Mouse (Mus musculus) liver, adult (tissue): ENCODE measurements around the gene Mis12.
A peak's percentile ranks its signal among the peaks of the same experiment; 100 is the strongest.

Source experiments
- GATA4 ChIP-seq: IDR thresholded peaks from 2 replicates; pipeline ENCODE4 v1.6.1; 2014; ENCODE audit warnings: mild to moderate bottlenecking, low read length; ENCODE audit not compliant: insufficient replicate concordance

Gene Mis12

DNA sequence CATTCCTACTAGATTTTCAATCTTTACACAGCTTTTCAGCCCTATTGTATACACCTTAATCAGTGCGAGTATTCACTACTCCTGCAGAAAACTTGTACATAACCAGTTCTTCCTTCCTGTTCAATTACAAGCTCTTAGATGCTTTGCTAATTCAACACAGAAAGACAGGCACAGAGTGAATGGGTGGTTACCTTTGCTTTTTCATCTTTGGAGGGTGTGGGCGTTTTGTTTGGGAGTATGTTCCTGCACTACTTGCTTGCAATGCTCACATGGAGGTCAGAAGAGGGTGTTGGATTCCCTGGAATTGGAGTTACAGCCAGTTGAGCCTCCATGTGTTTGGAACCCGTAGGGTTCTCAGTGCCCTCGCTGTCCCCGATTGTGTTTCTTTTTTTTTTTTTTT, 14.4 kb upstream of the Mis12 start:
- no peak for TF ChIP-seq GATA4

DNA sequence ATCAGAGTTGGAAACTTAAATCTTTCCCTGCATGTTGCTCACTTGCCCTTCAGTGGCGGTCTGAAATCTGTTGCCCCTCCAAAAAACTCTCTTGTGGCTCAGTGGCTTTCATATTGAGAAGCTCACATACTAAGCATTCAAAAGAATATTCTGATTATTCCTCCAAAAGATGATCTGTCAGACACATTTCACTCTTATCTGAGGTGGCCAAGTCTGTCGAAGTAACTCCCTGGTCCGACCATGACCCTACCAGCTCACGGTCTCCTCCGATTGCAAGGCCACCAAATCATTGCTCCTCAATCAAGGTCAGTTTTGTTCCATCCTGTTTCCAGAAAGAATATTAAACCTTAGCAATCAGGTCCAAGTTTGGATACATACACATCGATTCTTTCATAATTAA, 12.4 kb upstream of the Mis12 start:
- no peak for TF ChIP-seq GATA4

DNA sequence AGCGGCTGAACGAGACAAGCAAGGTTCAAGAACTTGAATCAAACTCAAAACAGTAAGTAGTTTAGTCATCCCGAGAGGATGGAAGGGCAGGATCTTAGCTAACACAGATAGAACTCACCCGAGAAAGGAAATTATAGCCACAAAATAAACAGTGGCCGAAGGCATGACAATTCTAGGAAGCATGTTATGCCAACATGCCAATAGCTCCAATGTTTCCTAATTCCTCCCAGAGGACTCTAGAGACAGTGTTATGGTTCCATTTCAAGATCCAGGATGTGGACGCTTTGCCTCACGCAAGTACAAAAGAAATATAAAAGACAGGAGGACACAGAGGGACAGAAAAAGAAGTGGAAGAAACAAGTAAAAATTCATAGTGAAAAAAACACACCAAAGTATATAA, 11.6 kb upstream of the Mis12 start:
- no peak for TF ChIP-seq GATA4

DNA sequence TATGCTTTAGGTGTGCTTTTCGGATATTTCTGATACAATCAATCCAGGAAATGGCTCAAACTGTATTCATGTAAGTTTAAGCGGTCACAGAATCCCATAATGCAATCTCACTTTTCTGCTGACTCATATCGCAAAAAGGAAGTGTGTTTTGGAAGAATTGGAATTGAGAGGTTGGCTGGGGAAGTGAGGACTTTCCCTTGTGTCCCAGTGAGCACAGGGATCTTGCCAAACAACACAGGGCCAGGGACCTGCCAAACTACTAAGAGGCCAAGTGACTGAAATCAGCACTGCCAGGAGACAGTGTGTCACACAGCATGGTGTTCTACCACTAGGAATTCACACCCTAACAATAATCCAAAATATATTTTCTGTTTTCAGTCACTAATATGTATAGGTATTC, 11.1 kb upstream of the Mis12 start:
- peak; percentile 25; the same call in 1 of the 2 replicates for TF ChIP-seq GATA4

DNA sequence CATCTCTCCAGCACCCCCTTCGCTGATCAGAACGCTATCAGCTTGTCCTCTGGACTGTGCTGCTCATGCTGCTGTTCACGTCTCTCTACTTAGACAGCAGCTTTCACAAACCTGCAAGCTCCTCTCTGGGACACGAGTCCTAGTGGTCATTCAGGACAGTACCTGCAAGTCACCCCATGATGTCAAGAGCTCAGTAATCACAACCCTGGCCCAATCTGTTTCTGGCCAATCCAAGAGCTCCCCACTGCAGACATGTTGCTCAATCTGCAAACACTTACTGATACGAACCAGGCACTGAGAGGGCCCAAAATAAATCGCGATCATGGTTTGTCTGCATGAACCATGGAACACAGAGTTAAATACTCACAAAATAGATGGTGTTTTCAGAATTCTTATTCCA, 6.7 kb upstream of the Mis12 start:
- peak; percentile 76 for TF ChIP-seq GATA4

DNA sequence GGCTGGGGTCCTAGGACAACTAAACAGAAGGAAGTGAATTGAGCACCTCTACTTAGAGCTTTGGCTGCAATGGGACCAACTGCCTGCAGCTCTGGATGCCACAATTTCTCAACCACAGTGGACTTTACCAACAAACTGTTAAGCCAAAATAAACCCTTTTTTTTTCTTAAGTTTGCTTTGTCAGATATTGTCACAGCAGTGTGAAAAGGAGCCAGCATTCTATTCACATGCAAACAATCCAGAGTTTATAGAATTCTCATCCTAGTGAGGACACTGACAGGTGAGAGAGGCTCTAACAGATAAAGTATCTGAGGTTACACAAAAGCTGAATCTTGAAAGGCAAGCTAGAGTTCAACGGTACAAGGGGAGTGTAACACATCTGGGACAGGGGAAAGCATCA, 2.4 kb upstream of the Mis12 start:
- TF ChIP-seq GATA4: peak; percentile 63; the same call in 1 of the 2 replicates

DNA sequence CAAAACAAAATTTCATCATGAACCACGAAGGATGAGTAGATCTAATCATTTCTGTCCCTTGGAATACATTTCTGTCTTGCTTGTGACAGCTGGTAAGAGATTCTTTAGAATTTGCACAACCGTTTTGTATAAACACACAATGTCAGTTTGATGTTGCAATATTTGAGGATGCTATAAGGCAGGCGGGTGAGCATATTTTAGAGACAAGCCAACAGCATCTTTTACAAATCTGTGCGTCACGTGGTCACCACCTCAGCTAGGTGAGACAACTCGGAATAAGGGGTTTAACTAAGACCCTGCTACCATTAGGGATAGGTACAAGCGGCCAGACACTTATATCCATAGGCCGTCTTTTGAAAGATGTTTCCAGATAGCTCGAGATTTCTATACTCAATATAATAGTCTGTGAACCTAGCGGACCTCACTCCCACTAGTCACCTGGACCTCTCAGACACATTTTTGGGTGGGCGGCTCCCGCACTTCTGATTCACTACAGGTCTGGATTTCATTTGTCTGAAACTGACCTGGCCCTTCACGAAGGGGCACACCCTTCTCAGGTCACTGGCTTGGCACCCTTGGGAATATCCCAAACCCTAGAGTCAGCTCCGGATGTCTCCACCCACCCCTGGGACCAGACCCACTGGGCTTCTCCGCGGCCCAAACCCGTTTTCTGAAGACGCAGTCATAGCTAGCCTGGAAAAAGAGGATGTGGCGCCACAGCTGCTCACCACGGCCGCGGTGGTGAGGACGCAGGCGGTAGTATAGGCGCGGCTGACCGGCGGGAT, 803 bp upstream of the Mis12 start:
- no peak for TF ChIP-seq GATA4

DNA sequence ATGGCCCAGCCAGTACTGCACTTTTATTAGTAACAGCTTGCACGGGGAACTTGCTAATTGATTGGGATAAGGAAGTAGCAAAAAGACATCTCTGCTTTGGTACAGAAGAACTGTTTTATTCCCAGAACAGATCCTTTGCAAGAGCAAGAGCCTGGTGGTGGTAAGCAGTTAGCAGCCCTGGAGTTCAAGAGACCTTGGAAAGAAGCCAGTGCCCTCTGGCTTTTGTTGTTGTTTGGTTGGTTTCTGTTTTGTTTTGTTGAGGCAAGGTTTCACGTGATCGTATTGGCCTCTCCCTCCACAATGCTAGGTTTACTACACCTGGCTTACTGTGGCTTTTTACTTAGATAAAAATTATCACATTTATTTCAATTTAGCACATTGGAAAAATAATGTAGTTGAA, 8.9 kb downstream of the Mis12 start:
- no peak for TF ChIP-seq GATA4

DNA sequence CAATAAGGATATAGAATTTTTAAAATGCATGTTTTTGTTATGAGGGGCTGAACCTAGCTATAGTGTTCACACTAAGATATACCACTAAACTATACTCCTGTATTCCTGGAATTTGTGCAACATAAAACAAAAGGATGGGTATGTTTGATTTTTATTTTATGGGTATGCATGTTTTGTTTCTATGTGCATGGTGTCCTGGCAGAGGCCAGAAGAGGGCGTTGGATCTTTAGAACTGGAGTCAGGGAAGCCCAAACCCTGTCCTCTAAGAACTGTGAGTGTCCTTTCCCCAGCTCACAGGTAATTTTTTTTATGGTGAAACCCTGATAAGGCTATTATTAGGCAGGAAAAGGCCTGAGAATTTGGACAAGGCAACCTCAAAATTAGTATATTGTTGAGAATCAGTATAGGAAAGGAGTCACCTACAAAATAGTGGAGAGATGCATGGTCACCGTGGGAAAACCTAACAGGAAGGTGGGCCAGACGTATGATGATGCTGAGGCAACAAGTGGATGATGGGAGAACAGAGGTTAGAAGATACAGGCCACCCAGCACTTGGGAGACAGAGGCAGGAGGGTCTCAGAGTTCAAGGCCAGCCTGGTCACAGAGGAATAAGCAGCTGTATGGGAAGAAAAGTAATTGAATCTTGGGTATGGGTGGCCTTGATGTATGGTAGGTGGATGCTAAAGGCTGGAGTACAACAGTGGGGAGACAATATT, 10.2 kb downstream of the Mis12 start:
- TF ChIP-seq GATA4: no peak

DNA sequence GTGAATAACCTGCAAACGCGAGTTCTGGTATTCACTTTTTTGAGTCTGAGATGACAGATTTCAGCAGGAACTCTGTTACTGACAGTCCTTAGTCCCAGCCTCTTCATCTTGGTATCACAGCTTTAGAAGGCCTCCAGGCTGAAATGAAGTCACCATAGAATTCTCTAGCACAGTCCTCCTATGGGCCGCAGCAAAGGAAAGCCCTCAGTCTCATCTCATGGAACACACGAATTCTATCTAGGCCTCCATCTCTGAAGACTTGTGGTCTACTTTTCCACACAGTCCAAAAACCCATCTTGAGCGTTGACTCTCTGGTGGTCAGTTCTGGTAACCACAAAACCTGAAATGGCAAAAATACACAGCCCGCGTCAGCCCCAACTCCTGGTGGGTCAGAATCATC, 12.7 kb downstream of the Mis12 start:
- no peak for TF ChIP-seq GATA4

DNA sequence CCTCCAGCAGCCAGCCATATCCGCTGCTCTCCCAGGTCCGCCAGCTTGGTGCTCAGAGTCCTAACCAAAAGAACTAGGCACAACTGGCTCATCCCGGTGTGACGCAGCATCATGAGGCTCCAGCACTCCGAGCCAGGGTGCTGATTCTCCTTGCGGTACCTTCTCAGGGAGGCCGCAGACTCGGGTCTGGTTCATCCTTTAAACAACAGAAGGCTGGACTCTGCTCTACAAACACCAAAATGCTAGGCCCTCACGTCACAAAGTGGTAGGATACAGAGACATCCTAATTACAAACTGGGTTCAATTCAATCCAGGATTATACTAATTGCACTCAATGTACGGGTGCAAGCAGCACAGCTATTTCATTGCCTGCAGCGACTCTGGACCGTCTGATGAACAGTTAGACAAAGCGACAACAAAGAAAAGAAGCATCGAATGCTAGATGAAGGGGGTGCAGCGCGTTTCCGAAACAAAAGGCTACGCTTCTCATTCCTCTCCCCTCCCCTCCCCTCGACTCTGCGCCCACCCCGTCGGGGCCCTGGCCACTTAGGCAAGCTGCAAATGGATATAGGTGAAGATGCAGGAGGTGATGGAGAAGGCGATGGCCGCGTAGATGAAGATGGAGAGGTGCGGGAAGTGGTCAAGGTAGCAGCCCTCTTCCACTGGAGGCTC, 13.2 kb downstream of the Mis12 start:
- no peak for TF ChIP-seq GATA4

DNA sequence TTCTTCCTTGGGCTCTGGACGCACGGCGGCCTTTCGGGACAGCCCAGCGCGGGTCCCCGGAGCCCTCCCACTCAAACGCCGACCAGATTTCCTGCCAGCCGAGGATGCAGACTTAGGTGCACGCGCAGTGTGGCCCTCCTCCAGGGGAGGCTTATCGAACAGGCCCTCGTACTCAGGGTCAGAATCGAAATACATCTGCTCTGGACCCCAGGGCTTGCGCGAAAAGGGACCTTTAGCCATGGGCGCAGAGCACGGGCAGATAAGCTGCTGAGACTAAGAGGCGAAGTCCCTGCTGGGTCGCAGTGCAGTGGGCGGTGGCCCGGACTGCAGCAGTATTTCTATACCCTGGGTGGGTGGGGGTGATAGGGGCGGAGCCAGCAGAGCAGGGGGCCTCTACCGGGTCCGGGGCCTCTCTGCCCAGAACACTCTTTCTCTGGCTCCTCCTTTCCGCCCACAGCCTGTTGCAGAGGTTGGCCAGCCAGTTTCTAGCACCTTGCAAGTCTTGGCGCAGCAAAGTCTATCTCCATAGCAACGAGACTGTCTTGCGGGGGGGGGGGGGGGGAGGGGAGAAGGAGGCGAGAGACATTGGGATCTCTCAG, 13.9 kb downstream of the Mis12 start, which contains the start of gene 6330403K07Rik:
Gene 6330403K07Rik, minus strand, starts transcription at position 351 of the 599 bp plus-strand sequence.
- TF ChIP-seq GATA4: no peak

DNA sequence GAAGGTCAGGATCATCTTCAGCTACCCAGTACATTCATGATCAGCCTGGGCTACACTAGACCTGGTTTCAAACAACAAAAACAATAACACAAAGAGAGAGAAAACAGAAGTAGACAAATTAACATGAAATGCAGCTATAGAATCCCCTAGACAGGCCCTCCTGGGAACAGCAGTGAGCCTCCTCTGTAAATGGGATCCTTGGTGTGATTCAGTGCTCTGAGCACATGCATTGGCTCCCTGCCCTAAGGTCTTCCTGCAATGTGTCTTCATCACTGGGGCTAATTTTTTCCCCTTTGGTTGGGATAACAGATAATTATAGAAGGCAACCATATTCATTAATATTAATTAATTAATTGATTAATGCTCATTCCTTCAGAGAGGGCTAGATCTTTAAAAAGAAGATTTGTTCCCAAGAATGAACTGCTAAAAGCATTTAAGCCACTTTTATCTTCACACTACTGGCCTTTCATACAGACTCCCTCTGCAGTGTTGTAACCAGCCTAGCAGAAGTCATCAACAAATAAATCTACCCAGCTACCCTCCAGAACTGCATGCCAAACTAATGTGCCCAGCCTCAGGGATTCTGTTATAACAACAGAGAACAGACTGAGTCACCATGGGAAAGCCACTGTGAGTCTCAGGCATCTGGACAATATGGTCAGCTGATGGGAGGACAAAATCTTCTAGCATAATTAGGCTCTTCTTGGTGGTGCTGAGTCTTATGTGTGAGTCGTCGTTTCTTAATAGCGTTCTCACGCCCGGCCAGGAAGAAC, 20.3 kb downstream of the Mis12 start:
- TF ChIP-seq GATA4: no peak

DNA sequence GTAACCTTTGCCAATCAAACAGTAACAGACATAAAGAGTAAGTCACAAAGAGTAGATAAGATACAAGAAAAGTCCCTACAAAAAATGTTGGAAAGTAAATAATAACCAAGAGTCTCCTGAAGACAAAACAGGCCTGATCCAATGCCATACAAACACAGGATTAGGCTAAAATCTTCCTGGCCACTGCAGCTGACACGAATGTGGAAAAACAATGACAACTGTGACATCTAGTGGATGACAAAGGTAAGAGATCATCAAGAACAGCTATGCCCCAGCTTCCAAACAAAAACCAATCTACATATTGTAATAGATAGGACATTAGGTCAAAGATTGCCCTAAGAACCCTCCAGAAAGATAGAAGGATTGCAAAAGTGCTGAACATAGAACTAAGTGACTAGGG, 33.1 kb downstream of the Mis12 start:
- TF ChIP-seq GATA4: no peak

DNA sequence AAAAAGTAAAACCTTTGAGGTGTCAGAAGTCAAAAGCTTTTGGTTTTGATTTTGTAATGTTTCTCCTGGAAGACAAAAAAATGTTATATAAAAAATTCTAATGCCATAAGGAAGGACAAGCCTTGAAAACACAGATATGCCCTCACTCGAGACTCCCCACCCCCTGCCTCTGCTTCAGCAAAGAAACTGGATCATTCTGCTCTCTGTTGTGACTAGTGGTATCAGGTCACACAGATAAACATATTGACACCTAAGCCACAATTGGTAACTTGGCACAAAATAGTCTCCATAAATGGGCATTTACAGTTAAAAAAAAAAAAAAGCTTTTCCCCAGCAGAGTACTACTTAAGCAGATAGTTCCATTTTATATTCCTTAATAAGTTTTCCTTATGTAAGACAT, 56.9 kb downstream of the Mis12 start:
- TF ChIP-seq GATA4: no peak
